Comparison of ENCODE assay signal across 12 mouse cellular contexts in genomic region chr6:88870594-88870993, GRCm38 (mm10). TPM values are rescaled to one million over a fixed set of nuclear protein-coding genes. Genes with fewer than 3 reads are reported as not detected.
A peak's percentile ranks its signal among the peaks of the same experiment; 100 is the strongest.
DNase-seq lines count a peak whose midpoint lies in the region; ATAC-seq and TF ChIP-seq lines count a peak whose summit lies in the region.
"Had no signal": no experiment of that assay in that cellular context is flagged by ENCODE, and none has a peak within 500 bp of the region (broad histone marks: within the 10 kb centered on the region; RNA-seq: fewer than 3 reads in every experiment).

No protein-coding gene starts in this region.

- WGBS in cerebellum, adult 2 months, result 20% methylated on average over 4 of the region's 4 CpGs
- WGBS in kidney, embryonic 15.5 days, result 67% methylated on average over 4 of the region's 4 CpGs
- WGBS in olfactory bulb, adult 2 months, result 29% methylated on average over 4 of the region's 4 CpGs

- no peaks in the 10 kb centered on the region for H3K36me3 ChIP-seq in kidney, embryonic 15.5 days
- H3K36me3 ChIP-seq: limb, embryonic 12.5 days had no signal

- no peaks in the 10 kb centered on the region for H3K9me3 ChIP-seq in kidney, embryonic 15.5 days (replicated peaks)
- H3K9me3 ChIP-seq: limb, embryonic 12.5 days had no signal

- DNase-seq in cerebellum, adult 2 months, result peak; percentile 47 to 55
- no peak for DNase-seq in cerebellum, postnatal 4 days (ENCODE audit: low spot score in 2 of 2)
- DNase-seq in kidney, postnatal 10 days, result peak; percentile 38
- peak; percentile 50 for DNase-seq in right cerebral cortex, postnatal 4 days
- DNase-seq in right cerebral cortex, postnatal 25 days, result no peak
- DNase-seq in kidney, adult 9 months, result no peak
- DNase-seq: lung, adult 18-20 months; thymus, postnatal 25 days had no signal

- no peak for ATAC-seq in kidney, embryonic 15.5 days (replicated peaks; ENCODE audit: low FRiP score)

- H3K9ac ChIP-seq in kidney, embryonic 15.5 days, result no peak overlapping the region
- H3K9ac ChIP-seq: limb, embryonic 12.5 days had no signal

- peaks cover 29% of the 10 kb centered on the region for H3K4me1 ChIP-seq in cerebellum, adult 2 months (ENCODE audit: control insufficient read depth, insufficient read depth, low read length)
- peaks cover 19% of the 10 kb centered on the region for H3K4me1 ChIP-seq in kidney, embryonic 15.5 days
- H3K4me1 ChIP-seq in olfactory bulb, adult 2 months (ENCODE audit: control insufficient read depth, insufficient read depth, low read length), result peaks cover 31% of the 10 kb centered on the region

- no peak overlapping the region for H3K4me3 ChIP-seq in cerebellum, adult 2 months (replicated peaks; ENCODE audit: insufficient read depth, low read depth, low read length)
- no peak overlapping the region for H3K4me3 ChIP-seq in kidney, embryonic 15.5 days (replicated peaks)
- H3K4me3 ChIP-seq in olfactory bulb, adult 2 months (ENCODE audit: insufficient read depth, low read depth, low read length), result no peak overlapping the region
- H3K4me3 ChIP-seq: limb, embryonic 12.5 days had no signal

- no peaks in the 10 kb centered on the region for H3K27me3 ChIP-seq in cerebellum, adult 2 months (ENCODE audit: control insufficient read depth, insufficient read depth, low read length)
- H3K27me3 ChIP-seq in kidney, embryonic 15.5 days, result peaks cover 16% of the 10 kb centered on the region

- no peak for TF ChIP-seq POLR2A in cerebellum, adult 2 months (IDR thresholded peaks at IDR 0.05; ENCODE audit: borderline replicate concordance, insufficient read depth, low read length)
- no peak for TF ChIP-seq POLR2A in olfactory bulb, adult 2 months (IDR thresholded peaks at IDR 0.05; ENCODE audit: insufficient read depth, low read depth, low read length)

- H3K4me2 ChIP-seq in kidney, embryonic 15.5 days, result no peak overlapping the region
- H3K4me2 ChIP-seq: limb, embryonic 12.5 days had no signal

- TF ChIP-seq CTCF in cerebellum, adult 2 months (IDR thresholded peaks at IDR 0.05; ENCODE audit: borderline replicate concordance, insufficient read depth, low read depth, low read length), result no peak
- no peak for TF ChIP-seq CTCF in olfactory bulb, adult 2 months (IDR thresholded peaks at IDR 0.05; ENCODE audit: insufficient read depth, low read depth, low read length)

- no peak overlapping the region for H3K27ac ChIP-seq in cerebellum, adult 2 months (ENCODE audit: insufficient read depth, low read length)
- no peak overlapping the region for H3K27ac ChIP-seq in kidney, embryonic 15.5 days
- peak overlapping the region; percentile 84 for H3K27ac ChIP-seq in olfactory bulb, adult 2 months (ENCODE audit: insufficient read depth, low read depth, low read length)
- H3K27ac ChIP-seq: kidney, postnatal 0 days; limb, embryonic 12.5 days had no signal

RNA-seq across cellular contexts. Expression of gene Podxl2, which starts 4.2 kb away (rescaled TPM):
- polyA plus RNA-seq in cerebellum, adult 2 months (2012; rRNA removed), result 538 and 541 TPM in 2 replicates
- 43.2 and 55.0 TPM in 2 replicates for polyA plus RNA-seq in kidney, embryonic 15.5 days (2015; fragmentation: Nextera tagmentation; extraction: Ambion mirVana)
- 321 TPM in 1 of 2 replicates, not detected in the other for polyA plus RNA-seq in olfactory bulb, adult 2 months (2012; ENCODE audit: insufficient read depth, insufficient read length, low replicate concordance, missing spikeins)

RNA-seq across cellular contexts. Expression of gene Mcm2, which starts 28.0 kb away (rescaled TPM):
- polyA plus RNA-seq in cerebellum, adult 2 months (2012; rRNA removed), result 7.5 and 9.8 TPM in 2 replicates
- polyA plus RNA-seq in kidney, embryonic 15.5 days (2015; fragmentation: Nextera tagmentation; extraction: Ambion mirVana), result 145 and 158 TPM in 2 replicates
- not detected in 2 replicates for polyA plus RNA-seq in olfactory bulb, adult 2 months (2012; ENCODE audit: insufficient read depth, insufficient read length, low replicate concordance, missing spikeins)

RNA-seq across cellular contexts. Expression of gene Abtb1, which starts 28.8 kb away (rescaled TPM):
- 116 TPM in 2 replicates for polyA plus RNA-seq in cerebellum, adult 2 months (2012; rRNA removed)
- polyA plus RNA-seq in kidney, embryonic 15.5 days (2015; fragmentation: Nextera tagmentation; extraction: Ambion mirVana), result 32.4 and 35.4 TPM in 2 replicates
- not detected in 2 replicates for polyA plus RNA-seq in olfactory bulb, adult 2 months (2012; ENCODE audit: insufficient read depth, insufficient read length, low replicate concordance, missing spikeins)

RNA-seq across cellular contexts. Expression of gene Tpra1, which starts 31.5 kb away (rescaled TPM):
- polyA plus RNA-seq in cerebellum, adult 2 months (2012; rRNA removed), result 206 and 236 TPM in 2 replicates
- 68.3 and 75.1 TPM in 2 replicates for polyA plus RNA-seq in kidney, embryonic 15.5 days (2015; fragmentation: Nextera tagmentation; extraction: Ambion mirVana)
- not detected in 2 replicates for polyA plus RNA-seq in olfactory bulb, adult 2 months (2012; ENCODE audit: insufficient read depth, insufficient read length, low replicate concordance, missing spikeins)

Comparison
In these comparisons a context has a peak if more than half of its experiments do, and no peak if none do; other contexts are left out.
1. DNase-seq: peak in cerebellum, adult 2 months (2 of 2), kidney, postnatal 10 days (single experiment) and right cerebral cortex, postnatal 4 days (single experiment); none in cerebellum, postnatal 4 days (0 of 2), right cerebral cortex, postnatal 25 days (single experiment) and kidney, adult 9 months (single experiment).
2. RNA of gene Abtb1, which starts 28.8 kb away (polyA plus RNA-seq): 116 TPM in cerebellum, adult 2 months and 32.4 to 35.4 TPM in kidney, embryonic 15.5 days; not detected in olfactory bulb, adult 2 months; every median in the first group is over 10 times any median in the second.